Mouse (Mus musculus) thymus, postnatal 36 days (tissue): Measurements from ENCODE around the gene Tmem132c.
A peak's percentile ranks its signal among the peaks of the same experiment; 100 is the strongest.

Source experiments
- DNase-seq, 2 experiments: peaks; one replicate each; pipeline ENCODE4 v3.0.0; 2022; ENCODE audit warnings: mixed read lengths in 2 of 2

The Tmem132c gene

GRCm38 (mm10) chr5:127429124-127429523 lies 187.5 kb downstream of the Tmem132c start:
- no peak for DNase-seq

- DNase-seq: no peak
Measured at GRCm38 (mm10) chr5:127431561-127431960, 190.0 kb downstream of the Tmem132c start.

DNA sequence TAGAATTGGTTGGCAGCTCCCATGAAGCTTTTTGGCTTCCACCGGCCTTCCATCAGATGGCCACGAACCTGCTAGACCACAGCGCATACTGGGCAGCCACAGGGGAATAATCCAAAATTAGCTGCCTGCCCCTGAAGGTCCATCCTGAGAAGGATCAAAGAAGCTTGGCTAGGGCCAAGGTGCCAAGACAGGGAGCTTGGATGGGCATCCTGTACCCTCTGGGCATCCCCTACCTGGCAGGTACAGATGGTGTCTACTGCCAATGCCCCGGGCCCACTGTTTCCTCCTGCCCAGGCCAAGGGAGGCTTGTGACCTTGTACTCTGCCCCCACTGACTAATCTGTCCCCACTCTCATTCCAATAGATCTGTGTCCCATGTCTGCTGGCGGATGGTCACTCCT lies 195.2 kb downstream of the Tmem132c start:
- DNase-seq: no peak

- no peak for DNase-seq
Measured at GRCm38 (mm10) chr5:127438639-127439038, 197.0 kb downstream of the Tmem132c start.

- DNase-seq: no peak
Measured at GRCm38 (mm10) chr5:127441963-127442362, 200.4 kb downstream of the Tmem132c start.

DNA sequence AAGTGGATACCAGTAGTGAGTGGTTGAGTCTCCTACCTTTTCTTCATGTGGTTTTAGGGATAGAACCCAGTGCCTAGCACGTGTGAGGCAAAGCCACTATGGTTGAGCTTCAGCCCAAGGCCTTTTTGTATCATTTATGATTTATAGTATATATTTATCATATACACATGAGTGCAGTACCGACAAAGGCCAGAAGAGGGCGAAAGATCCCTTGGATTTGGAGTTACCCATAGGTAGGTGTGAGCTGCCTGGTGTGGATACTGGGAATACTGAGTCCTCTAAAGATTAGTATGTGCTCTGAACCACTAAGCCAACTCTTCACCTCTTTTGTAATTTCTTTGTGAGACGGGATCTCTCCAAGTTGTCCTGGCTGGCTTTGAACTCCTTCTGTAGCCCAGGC lies 212.0 kb downstream of the Tmem132c start:
- DNase-seq: peak in 1 of 2 experiments; percentile 5

GRCm38 (mm10) chr5:127454068-127454467 lies 212.5 kb downstream of the Tmem132c start:
- DNase-seq: no peak

DNA sequence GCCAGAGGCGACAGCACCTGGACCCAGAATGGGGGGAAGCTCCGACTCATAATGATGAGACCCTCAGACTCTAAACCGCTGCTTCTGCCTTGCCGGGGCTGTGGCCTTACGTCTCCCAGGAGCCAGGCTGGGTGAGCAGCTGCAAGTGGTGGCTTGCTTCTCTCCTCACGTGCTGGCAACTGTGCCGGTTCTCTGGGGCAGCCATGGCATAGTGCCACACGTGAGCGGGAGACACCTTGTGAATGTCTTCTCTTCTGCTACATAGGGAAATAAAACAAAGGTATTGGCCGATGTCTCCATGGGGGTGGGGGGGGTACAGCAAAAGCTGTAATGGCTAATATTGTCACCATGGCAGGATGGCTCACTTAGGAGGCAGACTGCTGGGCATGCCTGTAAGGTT lies 214.5 kb downstream of the Tmem132c start:
- no peak for DNase-seq

- no peak for DNase-seq
Measured at GRCm38 (mm10) chr5:127468151-127468550, 226.5 kb downstream of the Tmem132c start.

DNA sequence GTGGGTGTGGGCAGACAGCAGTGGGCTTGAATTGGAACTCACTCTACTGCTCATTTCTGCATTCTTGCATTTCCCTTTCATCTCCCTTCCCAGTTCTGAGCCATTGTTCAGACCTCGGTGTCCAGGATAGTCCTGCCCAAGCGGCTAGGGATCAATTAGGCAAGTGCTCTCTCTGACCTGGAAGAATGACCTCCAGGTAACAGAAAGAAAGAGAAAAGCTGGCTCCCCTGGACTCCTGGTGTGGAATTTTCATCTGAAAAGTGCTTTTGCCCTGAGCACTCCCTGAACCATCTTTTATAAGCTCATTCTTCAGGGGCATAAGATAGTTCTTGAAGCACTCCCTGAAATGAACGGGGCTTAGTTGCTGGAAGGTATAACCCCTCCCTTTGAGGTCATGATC lies 228.7 kb downstream of the Tmem132c start:
- no peak for DNase-seq

DNA sequence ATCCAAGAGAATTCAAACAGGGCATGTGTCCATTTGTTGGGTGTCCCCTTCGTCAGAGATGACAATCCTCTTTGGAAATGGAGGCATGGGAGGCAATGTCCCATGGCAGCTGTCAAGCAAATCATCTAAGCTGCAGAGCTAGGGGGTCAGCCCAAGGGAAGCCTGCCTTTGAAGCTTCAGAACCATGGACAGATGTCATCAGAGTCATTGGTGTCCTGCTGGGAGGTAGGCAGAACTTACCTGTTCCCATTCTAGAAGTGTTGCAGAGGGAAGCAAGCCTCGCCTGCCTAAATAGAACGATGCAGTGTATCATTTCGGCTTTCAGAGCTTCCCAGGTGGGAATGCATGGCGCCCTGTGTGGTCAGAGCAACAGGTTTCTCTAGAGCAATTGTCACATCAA lies 230.3 kb downstream of the Tmem132c start:
- DNase-seq: no peak

- DNase-seq: no peak
Measured at GRCm38 (mm10) chr5:127473706-127474105, 232.1 kb downstream of the Tmem132c start.

- no peak for DNase-seq
Measured at GRCm38 (mm10) chr5:127474856-127475255, 233.2 kb downstream of the Tmem132c start.

DNA sequence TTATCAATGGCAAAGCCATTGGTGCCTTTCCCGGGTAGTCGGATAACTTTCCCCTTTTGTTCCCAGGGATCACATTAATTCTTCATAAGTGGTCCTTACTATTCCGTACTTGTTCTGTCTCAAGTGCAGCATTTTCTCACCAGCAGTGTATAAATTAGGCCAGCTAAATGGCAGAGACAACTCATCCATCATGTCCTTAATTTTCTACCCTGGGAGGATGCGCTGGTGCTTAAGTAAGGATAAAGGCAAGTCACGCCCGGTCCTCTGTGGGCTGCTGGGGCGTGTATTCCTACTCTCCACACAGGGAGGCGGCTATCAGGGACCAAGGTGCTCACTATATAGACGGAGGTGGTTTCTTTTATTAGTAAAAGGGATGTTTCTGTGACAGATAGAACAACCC lies 236.2 kb downstream of the Tmem132c start:
- no peak for DNase-seq

GRCm38 (mm10) chr5:127478322-127478721 lies 236.7 kb downstream of the Tmem132c start:
- DNase-seq: no peak

DNA sequence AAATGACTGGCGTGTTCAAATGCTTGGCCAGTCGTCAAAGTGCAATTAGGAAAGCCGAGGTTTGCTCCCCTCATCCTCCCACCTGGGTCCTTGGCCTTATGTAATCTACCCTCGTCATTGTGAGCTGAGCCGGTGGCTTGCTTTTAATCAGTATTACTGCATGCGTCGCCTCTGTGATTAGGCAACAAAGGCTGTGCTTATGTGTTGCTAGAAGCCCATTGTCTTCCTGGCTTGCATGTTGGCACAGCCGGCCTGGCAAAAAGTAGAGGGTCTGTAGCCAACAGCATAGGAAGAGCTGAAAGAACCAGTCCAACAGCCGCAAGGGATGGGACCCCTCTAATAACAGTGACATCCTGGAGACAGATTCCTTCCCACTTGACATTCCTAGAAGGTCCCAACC lies 239.3 kb downstream of the Tmem132c start:
- no peak for DNase-seq

DNA sequence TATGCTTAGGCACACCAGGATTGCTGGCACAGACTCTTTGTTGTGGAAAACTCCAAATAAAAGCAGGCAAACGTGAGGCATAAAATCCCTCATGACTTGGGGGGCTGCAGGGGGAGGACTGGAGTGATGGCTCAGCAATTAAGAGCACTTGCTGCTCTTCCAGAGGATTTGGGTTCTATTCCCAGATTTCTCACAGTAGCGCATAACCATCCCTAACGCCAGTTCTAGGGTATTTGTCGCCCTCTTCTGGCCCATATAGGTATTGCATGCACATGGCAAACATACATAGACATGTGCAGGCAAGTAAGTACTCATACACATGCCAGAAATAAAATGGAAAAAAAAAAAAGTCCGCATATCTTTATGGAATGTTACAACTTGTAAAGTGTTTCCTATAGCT lies 239.8 kb downstream of the Tmem132c start:
- DNase-seq: peak; percentile 12 to 15

DNA sequence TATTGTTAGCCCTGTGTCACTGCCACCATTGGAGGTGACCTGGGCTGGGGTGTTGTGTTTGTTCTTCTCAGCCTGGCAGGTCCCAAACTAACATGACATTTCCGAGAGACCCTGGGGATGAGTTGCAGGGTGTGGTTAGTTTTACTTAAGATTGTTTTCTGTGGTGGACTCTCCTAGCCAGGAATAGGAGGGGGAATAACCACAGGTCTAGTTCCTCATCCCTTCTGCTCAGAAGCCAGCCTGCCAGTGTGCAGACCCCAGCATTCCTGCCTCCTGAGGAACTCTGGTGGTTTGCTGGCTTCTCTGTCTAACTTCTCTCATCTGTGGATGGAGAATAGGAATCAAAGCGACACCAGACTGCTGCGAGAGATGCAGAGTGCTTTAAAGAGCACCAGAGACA lies 240.7 kb downstream of the Tmem132c start:
- DNase-seq: no peak

DNA sequence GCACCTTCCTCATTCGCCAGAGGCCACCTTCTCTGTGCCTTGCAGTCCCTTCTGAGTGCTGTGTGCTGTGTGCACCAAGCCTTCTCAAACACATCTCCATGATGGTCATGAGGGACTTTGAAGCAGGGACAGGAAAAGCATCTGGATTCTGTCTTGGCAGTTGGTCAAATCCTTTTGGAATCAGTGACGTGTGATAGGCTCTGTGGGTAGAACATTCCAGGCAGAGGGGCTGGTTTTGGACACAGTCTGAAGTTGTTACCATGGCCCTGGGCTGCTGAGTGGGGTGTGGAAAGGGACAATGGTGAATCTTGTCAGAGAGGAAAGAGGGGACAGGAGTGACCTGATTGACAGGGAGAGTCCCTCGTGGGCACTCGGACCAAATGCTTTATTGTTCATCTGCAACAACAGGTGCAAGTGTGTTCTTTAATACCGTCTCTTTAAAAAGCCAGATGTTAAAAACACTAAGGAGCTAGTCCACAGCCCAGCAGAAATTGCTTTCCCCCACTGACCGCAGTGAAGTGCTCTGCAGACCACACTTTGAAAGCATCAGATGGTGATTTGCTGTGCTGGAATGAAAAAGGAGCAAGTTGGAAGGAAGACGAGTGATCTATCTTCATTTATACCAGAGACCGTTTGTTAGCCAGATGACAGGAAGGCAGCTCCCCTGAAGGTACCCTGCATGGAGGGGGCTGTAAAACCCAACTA lies 242.5 kb downstream of the Tmem132c start:
- DNase-seq: no peak

GRCm38 (mm10) chr5:127484813-127485486 lies 243.3 kb downstream of the Tmem132c start:
- peak in 1 of 2 experiments; percentile 3 for DNase-seq

GRCm38 (mm10) chr5:127487190-127487589 lies 245.6 kb downstream of the Tmem132c start:
- no peak for DNase-seq

GRCm38 (mm10) chr5:127488666-127489065 lies 247.1 kb downstream of the Tmem132c start:
- no peak for DNase-seq

GRCm38 (mm10) chr5:127491724-127492123 lies 250.1 kb downstream of the Tmem132c start:
- DNase-seq: no peak

DNA sequence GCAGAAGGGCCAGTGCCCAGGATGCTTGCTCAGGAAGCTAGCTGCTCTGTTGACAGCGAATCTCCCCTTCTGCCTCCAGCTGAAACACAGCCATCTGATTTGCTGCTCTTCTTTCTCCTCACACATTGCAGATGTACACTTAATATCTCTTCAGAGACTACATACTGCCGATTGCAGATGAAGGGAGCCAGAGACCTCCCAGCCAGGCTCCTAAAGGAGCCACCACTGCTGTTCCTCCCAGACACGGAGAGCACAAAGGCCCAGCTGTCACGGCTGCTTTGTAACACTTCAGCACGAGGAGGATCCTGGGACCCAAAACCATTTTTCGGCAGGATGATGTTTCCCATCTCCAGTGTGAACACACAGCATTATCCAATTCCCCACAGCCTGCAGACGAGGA lies 255.3 kb downstream of the Tmem132c start:
- no peak for DNase-seq
